Mouse (Mus musculus) hindbrain, embryonic 16.5 days (tissue): Measurements from ENCODE around the gene Gng12. TPM values are rescaled to one million over a fixed set of nuclear protein-coding genes. Genes with fewer than 3 reads are reported as not detected.

Experiments used
- ATAC-seq: fragments of 200-750 bp; cut with Nextera tagmentation; 2 replicates; pipeline ENCODE4 v1.8.0; 2017; ENCODE audit warnings: moderate TSS enrichment, moderate library complexity
- H3K27ac ChIP-seq: fragments of 300-500 bp; sonication (generic); 2 replicates; pipeline ENCODE4 v1.5.1; 2014; ENCODE audit warnings: low read depth, mild to moderate bottlenecking, control low read depth, low read length, moderate library complexity
- H3K27me3 ChIP-seq: fragments of 300-500 bp; sonication (generic); replicated peaks from 2 replicates; pipeline ENCODE4 v1.6.1; 2014; ENCODE audit warnings: low read length; ENCODE audit not compliant: control insufficient read depth, insufficient read depth
- H3K36me3 ChIP-seq: fragments of 300-500 bp; sonication (generic); 2 replicates; pipeline ENCODE4 v1.6.1; 2014; ENCODE audit warnings: mild to moderate bottlenecking, low read length, moderate library complexity, mixed read lengths; ENCODE audit not compliant: control insufficient read depth, insufficient read depth
- H3K4me1 ChIP-seq: fragments of 300-500 bp; sonication (generic); 2 replicates; pipeline ENCODE4 v1.6.1; 2014; ENCODE audit warnings: low read depth, low read length; ENCODE audit not compliant: control insufficient read depth, insufficient read depth
- H3K4me2 ChIP-seq: fragments of 300-500 bp; sonication (generic); 2 replicates; pipeline ENCODE4 v1.6.1; 2014; ENCODE audit warnings: mild to moderate bottlenecking, low read length, control low read depth, moderate library complexity
- H3K4me3 ChIP-seq: fragments of 300-500 bp; sonication (generic); 2 replicates; pipeline ENCODE4 v1.5.1; 2014; ENCODE audit warnings: mild to moderate bottlenecking, low read length, control low read depth, moderate library complexity
- H3K9ac ChIP-seq: fragments of 300-500 bp; sonication (generic); 2 replicates; pipeline ENCODE4 v1.6.1; 2014; ENCODE audit warnings: low read depth, mild to moderate bottlenecking, control low read depth, low read length, moderate library complexity
- H3K9me3 ChIP-seq: fragments of 300-500 bp; sonication (generic); 2 replicates; pipeline ENCODE4 v1.6.1; 2014; ENCODE audit warnings: mild to moderate bottlenecking, low read length, moderate library complexity; ENCODE audit not compliant: control insufficient read depth
- WGBS: fragments of 180-500 bp; shearing (Covaris S2); extraction: QIAGEN DNeasy Blood & Tissue Kit; methylation state at CpG from one replicate; pipeline ENCODE4 v1.1.7; 2014; 5-methylcytosine and 5-hydroxymethylcytosine counted together
- polyA plus RNA-seq: library from polyadenylated mRNA; unstranded; fragments of >200 nt; fragmentation: Nextera tagmentation; extraction: Ambion mirVana; gene quantifications from 2 replicates; pipeline ENCODE4 v1.2.1, GENCODE M21; 2015

Gene Gng12
- polyA plus RNA-seq, 1 experiment from 2014 or later: 76.9 TPM

- no peak overlapping the region for H3K9ac ChIP-seq
- H3K4me2 ChIP-seq: no peak overlapping the region
- 0 out of 2 replicates have a peak, but pooled peaks have one; percentile 40 for ATAC-seq
- H3K27ac ChIP-seq: no peak overlapping the region
- 57% methylated on average over 11 of the region's 11 CpGs for WGBS
- H3K4me1 ChIP-seq: peaks cover 4% of the 10 kb centered on the region; the same call in 1 of the 2 replicates
- H3K9me3 ChIP-seq: no peaks in the 10 kb centered on the region
- H3K4me3 ChIP-seq: no peak overlapping the region
- no peaks in the 10 kb centered on the region for H3K27me3 ChIP-seq
- no peaks in the 10 kb centered on the region for H3K36me3 ChIP-seq
Measured at GRCm38 (mm10) chr6:66910493-66911435, 14.6 kb downstream of the Gng12 start.

GRCm38 (mm10) chr6:66913355-66913754, 17.2 kb downstream of the Gng12 start:
- H3K36me3 ChIP-seq: no peaks in the 10 kb centered on the region
- 92% methylated on average over 1 of the region's 1 CpGs for WGBS
- H3K4me3 ChIP-seq: no peak overlapping the region
- no peaks in the 10 kb centered on the region for H3K27me3 ChIP-seq
- H3K4me2 ChIP-seq: no peak overlapping the region
- H3K9me3 ChIP-seq: no peaks in the 10 kb centered on the region
- H3K9ac ChIP-seq: no peak overlapping the region
- H3K27ac ChIP-seq: no peak overlapping the region
- peaks cover 4% of the 10 kb centered on the region; the same call in 1 of the 2 replicates for H3K4me1 ChIP-seq
- no peak for ATAC-seq

GRCm38 (mm10) chr6:66915592-66915991, 19.4 kb downstream of the Gng12 start:
- Histone ChIP-seq H3K36me3 (no peaks in the 10 kb centered on the region), H3K4me1 (peaks cover under 1% of the 10 kb centered on the region; the same call in 1 of the 2 replicates), H3K27ac (no peak overlapping the region), H3K4me2 (no peak overlapping the region), H3K27me3 (no peaks in the 10 kb centered on the region), H3K4me3 (no peak overlapping the region), H3K9ac (no peak overlapping the region), H3K9me3 (no peaks in the 10 kb centered on the region)
- no peak for ATAC-seq
- 93% methylated on average over 2 of the region's 2 CpGs for WGBS

- H3K27me3 ChIP-seq: no peaks in the 10 kb centered on the region
- H3K4me1 ChIP-seq: no peaks in the 10 kb centered on the region
- H3K36me3 ChIP-seq: no peaks in the 10 kb centered on the region
- 95% methylated on average over 7 of the region's 7 CpGs for WGBS
- H3K9me3 ChIP-seq: no peaks in the 10 kb centered on the region
- H3K4me2 ChIP-seq: no peak overlapping the region
- H3K4me3 ChIP-seq: no peak overlapping the region
- no peak for ATAC-seq
- no peak overlapping the region for H3K9ac ChIP-seq
- no peak overlapping the region for H3K27ac ChIP-seq
Measured at GRCm38 (mm10) chr6:66917032-66917431, 20.8 kb downstream of the Gng12 start.

- Histone ChIP-seq H3K4me2 (no peak overlapping the region), H3K9me3 (no peaks in the 10 kb centered on the region), H3K27me3 (no peaks in the 10 kb centered on the region), H3K4me1 (no peaks in the 10 kb centered on the region), H3K36me3 (no peaks in the 10 kb centered on the region), H3K4me3 (no peak overlapping the region), H3K9ac (no peak overlapping the region), H3K27ac (no peak overlapping the region)
- WGBS: 90% methylated on average over 4 of the region's 4 CpGs
- no peak for ATAC-seq
Measured at GRCm38 (mm10) chr6:66920786-66921185, 24.6 kb downstream of the Gng12 start.

GRCm38 (mm10) chr6:66921755-66922154, 25.6 kb downstream of the Gng12 start:
- Histone ChIP-seq H3K27ac (no peak overlapping the region), H3K4me3 (no peak overlapping the region), H3K4me2 (no peak overlapping the region), H3K9ac (no peak overlapping the region), H3K27me3 (no peaks in the 10 kb centered on the region), H3K9me3 (no peaks in the 10 kb centered on the region), H3K4me1 (no peaks in the 10 kb centered on the region), H3K36me3 (no peaks in the 10 kb centered on the region)
- 90% methylated on average over 4 of the region's 4 CpGs for WGBS
- ATAC-seq: no peak

- Histone ChIP-seq H3K27me3 (no peaks in the 10 kb centered on the region), H3K9ac (no peak overlapping the region), H3K27ac (no peak overlapping the region), H3K9me3 (no peaks in the 10 kb centered on the region), H3K4me1 (no peaks in the 10 kb centered on the region), H3K4me2 (no peak overlapping the region), H3K36me3 (no peaks in the 10 kb centered on the region), H3K4me3 (no peak overlapping the region)
- ATAC-seq: no peak
- WGBS: 92% methylated on average over 7 of the region's 7 CpGs
Measured at GRCm38 (mm10) chr6:66922501-66922900, 26.3 kb downstream of the Gng12 start.

- Histone ChIP-seq H3K27ac (no peak overlapping the region), H3K4me3 (no peak overlapping the region), H3K27me3 (no peaks in the 10 kb centered on the region), H3K4me1 (no peaks in the 10 kb centered on the region), H3K9ac (no peak overlapping the region), H3K36me3 (no peaks in the 10 kb centered on the region), H3K9me3 (no peaks in the 10 kb centered on the region), H3K4me2 (no peak overlapping the region)
- 95% methylated on average over 4 of the region's 4 CpGs for WGBS
- no peak for ATAC-seq
Measured at GRCm38 (mm10) chr6:66923851-66924250, 27.7 kb downstream of the Gng12 start.

- 79% methylated on average over 7 of the region's 7 CpGs for WGBS
- no peak overlapping the region for H3K9ac ChIP-seq
- H3K27me3 ChIP-seq: no peaks in the 10 kb centered on the region
- no peaks in the 10 kb centered on the region for H3K9me3 ChIP-seq
- no peak overlapping the region for H3K4me2 ChIP-seq
- H3K27ac ChIP-seq: no peak overlapping the region
- ATAC-seq: no peak
- H3K4me3 ChIP-seq: no peak overlapping the region
- no peaks in the 10 kb centered on the region for H3K36me3 ChIP-seq
- no peaks in the 10 kb centered on the region for H3K4me1 ChIP-seq
Measured at GRCm38 (mm10) chr6:66924315-66924965, 28.2 kb downstream of the Gng12 start.
